Mouse (Mus musculus) forebrain, embryonic 10.5 days (tissue): ENCODE data around the gene Ndufb8. TPM values are rescaled to one million over a fixed set of nuclear protein-coding genes. Genes with fewer than 3 reads are reported as not detected.

Experiments
- DNase-seq: peaks from one replicate; pipeline ENCODE4 v3.0.0-alpha.2; 2017; ENCODE audit warnings: low spot score; ENCODE audit errors: extremely low spot score
- H3K27ac ChIP-seq: fragments of 300-500 bp; sonication (generic); 2 replicates; pipeline ENCODE4 v1.5.1; 2016; ENCODE audit warnings: mild to moderate bottlenecking
- H3K27me3 ChIP-seq: fragments of 300-500 bp; sonication (generic); 2 replicates; pipeline ENCODE4 v1.6.1; 2016; ENCODE audit warnings: mild to moderate bottlenecking; ENCODE audit not compliant: poor library complexity, severe bottlenecking
- H3K36me3 ChIP-seq: fragments of 300-500 bp; sonication (generic); replicated peaks from 2 replicates; pipeline ENCODE4 v1.6.1; 2016; ENCODE audit warnings: mild to moderate bottlenecking, moderate library complexity
- H3K4me1 ChIP-seq: fragments of 300-500 bp; sonication (generic); 2 replicates; pipeline ENCODE4 v1.6.1; 2016
- H3K4me3 ChIP-seq: fragments of 300-500 bp; sonication (generic); 2 replicates; pipeline ENCODE4 v1.5.1; 2016; ENCODE audit warnings: mild to moderate bottlenecking, moderate library complexity
- H3K9me3 ChIP-seq: fragments of 300-500 bp; sonication (generic); 2 replicates; pipeline ENCODE4 v1.6.1; 2016; ENCODE audit warnings: mild to moderate bottlenecking, moderate library complexity
- WGBS: fragments of 180-500 bp; shearing (Covaris S2); methylation state at CpG from one replicate; pipeline ENCODE4 v1.1.7; 2016; 5-methylcytosine and 5-hydroxymethylcytosine counted together
- polyA plus RNA-seq: library from polyadenylated mRNA; unstranded; fragments of >200 nt; fragmentation: Nextera tagmentation; extraction: Ambion mirVana; gene quantifications from 2 replicates; pipeline ENCODE4 v1.2.1, GENCODE M21; 2016

The Ndufb8 gene
- polyA plus RNA-seq, 1 experiment from 2014 or later, result 612 TPM

DNA sequence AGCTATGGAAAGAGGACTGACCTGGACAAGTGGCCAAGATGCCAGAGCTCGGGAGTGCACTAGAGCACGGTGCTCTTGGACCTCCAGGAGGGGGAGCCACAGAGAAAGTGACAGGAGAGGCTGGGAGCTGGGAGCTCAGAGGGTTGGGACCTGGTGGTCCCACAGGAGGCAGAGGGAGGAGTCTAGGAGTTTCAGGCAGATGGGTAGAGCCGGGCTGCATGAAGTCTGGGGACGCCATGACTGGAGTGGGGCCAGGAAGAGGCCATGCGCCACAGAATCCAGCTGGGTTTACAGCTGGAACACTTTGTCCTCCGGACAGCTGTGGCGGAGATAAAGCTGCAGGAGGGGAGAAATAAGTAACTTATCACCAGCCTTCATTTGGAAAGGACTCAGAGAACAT is 36.1 kb downstream of the Ndufb8 start:
- peaks cover 99% of the 10 kb centered on the region for H3K27me3 ChIP-seq
- peak; percentile 39 for DNase-seq
- 35% methylated on average over 7 of the region's 7 CpGs for WGBS

DNA sequence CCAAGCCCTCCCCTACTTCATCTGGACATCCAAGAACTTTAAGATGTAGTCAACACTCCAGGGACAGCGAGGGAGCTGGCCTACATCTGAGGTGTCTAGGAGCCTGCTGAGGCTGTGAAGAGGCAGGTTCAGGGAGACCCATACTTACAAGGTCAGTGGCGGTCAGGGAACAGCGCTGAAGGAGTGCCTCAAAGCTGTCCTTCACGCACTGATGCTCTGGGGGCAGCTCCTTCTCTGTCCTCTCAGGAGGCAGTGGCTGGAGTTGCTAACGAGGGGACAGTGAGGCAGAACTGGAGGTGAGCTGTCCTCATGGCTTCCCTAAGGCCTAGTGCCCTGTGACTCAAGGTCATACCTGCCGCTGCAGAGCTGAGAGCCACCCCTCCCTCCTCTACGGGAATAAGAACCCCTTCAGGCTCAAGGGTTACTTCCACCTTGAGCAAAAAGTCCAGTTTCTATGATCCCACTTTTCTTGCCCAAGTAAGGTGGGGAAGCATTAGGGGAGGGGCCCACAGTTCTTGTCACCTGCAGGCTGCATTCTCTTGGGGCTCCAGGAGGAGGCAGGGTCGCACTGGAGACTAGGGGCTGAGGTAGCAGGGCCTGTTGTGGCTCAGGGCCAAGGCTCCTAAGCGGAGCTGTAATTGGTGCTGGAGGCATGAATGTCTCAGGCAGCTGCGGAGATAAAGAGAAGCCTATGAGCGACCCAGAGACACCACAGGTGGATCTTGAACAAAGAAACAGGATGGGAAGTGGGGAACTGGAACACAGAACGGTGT is 37.1 kb downstream of the Ndufb8 start:
- WGBS, result 44% methylated on average over 12 of the region's 12 CpGs
- Histone ChIP-seq H3K27ac (peak overlapping the region; percentile 73), H3K36me3 (no peaks in the 10 kb centered on the region), H3K4me3 (no peak overlapping the region), H3K9me3 (no peaks in the 10 kb centered on the region), H3K4me1 (peaks cover 68% of the 10 kb centered on the region), H3K27me3 (peaks cover 99% of the 10 kb centered on the region)
- no peak for DNase-seq

More for the DNA sequence above, 36.1 kb downstream of the Ndufb8 start:
- Histone ChIP-seq H3K4me1 (peaks cover 59% of the 10 kb centered on the region), H3K4me3 (no peak overlapping the region), H3K27ac (peak overlapping the region; percentile 73; the same call in 1 of the 2 replicates), H3K9me3 (no peaks in the 10 kb centered on the region), H3K36me3 (no peaks in the 10 kb centered on the region)

DNA sequence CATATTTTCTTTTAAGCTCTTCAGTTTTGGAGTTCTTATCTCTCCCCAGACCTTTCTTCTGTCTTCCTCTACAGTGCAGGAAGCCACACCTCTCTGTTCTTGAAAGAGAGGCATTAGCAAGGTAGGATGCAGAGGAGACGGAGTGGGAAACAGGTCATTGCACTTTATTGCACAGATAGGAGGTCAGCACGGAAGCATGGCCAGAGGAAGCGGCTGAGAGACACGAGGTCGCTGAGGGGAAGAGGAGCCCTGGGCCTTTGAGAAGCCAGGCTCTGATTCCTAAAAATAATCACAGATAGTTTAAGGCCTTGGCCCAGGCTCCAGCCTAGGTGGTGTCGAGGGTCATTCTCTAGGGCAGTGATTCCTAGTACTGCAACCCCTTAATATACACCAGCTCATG is 39.5 kb downstream of the Ndufb8 start:
- Histone ChIP-seq H3K27ac (peak overlapping the region; percentile 79), H3K27me3 (peaks cover 100% of the 10 kb centered on the region), H3K4me3 (no peak overlapping the region), H3K4me1 (peaks cover 93% of the 10 kb centered on the region), H3K9me3 (no peaks in the 10 kb centered on the region), H3K36me3 (peaks cover 10% of the 10 kb centered on the region)
- WGBS, result 24% methylated on average over 6 of the region's 6 CpGs
- DNase-seq, result no peak

DNA sequence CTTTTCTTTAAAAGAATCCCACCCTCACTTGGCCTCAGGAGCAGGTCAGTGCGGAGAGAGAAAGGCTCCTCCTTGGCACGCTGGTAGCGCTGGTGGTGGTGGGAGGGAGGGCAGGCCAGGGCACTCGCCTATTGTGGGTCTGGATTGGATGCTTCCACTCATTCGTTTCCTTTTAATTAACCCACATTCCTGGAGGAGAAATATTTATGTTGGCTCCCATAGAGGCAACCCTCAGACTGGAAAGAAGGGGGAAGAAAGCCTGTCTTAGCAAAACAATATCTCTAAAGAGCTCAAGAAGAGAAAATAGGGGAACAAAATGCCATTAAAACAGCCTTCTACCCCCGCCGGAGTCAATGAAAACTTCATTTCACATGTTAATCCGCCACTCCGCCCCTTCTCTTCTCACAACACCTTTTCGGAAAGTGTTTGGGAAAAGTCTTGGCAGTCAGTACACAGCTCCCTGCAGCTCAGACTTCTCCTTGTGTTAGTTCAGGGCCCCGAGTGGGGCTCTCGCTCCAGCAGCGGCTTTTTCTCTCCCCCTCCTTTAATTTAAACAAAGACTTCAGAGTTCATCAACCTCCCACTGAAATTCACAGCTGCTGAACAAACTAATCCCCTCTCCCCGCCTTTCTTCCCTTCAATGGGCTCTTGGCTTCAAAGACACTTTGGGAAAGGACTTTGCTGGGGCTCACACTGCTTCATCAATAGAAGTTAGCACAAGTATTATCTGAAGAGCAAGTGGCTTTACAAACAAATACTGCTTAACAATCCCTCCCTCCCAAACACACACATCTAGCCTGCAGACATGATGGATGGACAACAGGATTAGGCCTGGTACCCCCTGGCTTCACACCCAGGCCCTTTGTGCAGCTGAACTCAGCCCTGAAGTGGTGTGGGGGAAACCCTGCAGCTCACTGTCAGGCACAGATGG is 40.5 kb downstream of the Ndufb8 start:
- H3K27me3 ChIP-seq, result peaks cover 100% of the 10 kb centered on the region
- WGBS, result 2% methylated on average over 14 of the region's 14 CpGs
- peaks cover 10% of the 10 kb centered on the region for H3K36me3 ChIP-seq
- H3K4me1 ChIP-seq, result peaks cover 98% of the 10 kb centered on the region
- H3K9me3 ChIP-seq, result no peaks in the 10 kb centered on the region
- H3K4me3 ChIP-seq, result peak overlapping the region; percentile 63
- peak overlapping the region; percentile 88 for H3K27ac ChIP-seq
- DNase-seq, result peak; percentile 86

DNA sequence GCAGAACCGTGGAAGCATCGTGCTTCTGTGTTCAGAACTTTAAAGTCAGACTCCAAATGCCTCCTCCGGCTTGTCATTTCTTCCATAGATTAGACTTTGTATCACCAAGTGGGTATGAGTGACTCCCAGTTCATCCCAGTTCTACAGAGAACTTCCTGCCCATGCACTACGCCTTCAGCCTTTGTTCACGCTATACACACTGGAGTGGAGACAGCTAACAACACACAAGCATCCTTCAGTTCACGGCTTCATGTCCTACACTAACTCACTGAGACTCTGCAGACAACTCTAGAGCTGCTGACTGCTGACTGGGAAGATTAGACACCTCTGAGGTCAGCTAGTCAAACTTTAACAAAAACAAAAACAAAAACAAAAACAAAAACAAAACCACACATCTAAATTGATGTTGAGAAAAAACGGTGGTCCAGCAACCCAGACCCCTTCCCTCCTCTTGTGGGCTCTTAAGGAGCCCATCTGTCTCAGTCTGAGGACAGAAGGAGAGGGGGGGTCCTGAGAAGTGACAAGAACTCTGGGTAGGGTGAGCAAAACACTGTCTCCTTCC is 41.2 kb downstream of the Ndufb8 start:
- H3K9me3 ChIP-seq, result no peaks in the 10 kb centered on the region
- peak overlapping the region; percentile 63 for H3K4me3 ChIP-seq
- H3K27me3 ChIP-seq, result peaks cover 100% of the 10 kb centered on the region
- DNase-seq, result no peak
- peak overlapping the region; percentile 88 for H3K27ac ChIP-seq
- H3K4me1 ChIP-seq, result peaks cover 100% of the 10 kb centered on the region
- WGBS, result 10% methylated on average over 7 of the region's 7 CpGs
- peaks cover 10% of the 10 kb centered on the region for H3K36me3 ChIP-seq

DNA sequence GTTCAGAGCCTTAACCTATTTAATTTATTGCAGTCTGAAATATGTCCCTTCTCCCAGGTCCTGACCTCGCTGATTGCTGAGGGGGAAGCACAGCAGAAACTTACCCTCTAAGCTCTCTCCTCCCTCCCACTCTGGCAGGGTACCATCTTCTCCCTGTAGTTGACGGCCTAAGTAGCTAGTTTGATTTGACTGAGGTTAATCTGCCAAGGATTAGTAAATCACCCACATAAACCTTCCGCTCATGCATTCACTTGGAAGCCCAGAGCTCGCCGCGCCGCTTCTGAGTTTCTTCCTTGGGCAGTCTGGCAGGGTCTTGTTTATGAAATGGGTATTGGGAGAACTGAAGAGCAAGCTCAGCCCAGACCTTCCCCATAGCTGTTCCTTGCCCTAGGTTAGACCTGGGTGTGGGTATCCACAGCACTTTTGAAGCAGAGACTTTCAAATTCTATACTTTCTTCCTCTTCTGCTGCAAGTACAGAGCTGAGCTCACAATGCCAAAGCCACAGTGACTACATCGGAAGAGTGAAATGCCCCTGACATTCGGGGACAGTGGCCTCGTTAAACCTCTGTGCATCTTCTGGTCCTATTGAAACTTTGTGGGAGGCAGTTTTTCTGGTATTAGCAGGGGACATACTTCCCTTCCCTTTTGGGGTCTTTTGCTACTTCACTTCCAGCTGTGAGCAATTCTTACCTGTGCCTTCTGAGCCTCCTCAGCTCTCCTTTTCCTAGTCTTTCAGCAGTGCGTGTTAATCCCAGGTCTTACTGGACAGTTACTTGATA is 42.0 kb downstream of the Ndufb8 start:
- no peak for DNase-seq
- Histone ChIP-seq H3K9me3 (no peaks in the 10 kb centered on the region), H3K36me3 (peaks cover 10% of the 10 kb centered on the region), H3K27me3 (peaks cover 100% of the 10 kb centered on the region), H3K4me3 (peak overlapping the region; percentile 63), H3K27ac (peak overlapping the region; percentile 88), H3K4me1 (peaks cover 97% of the 10 kb centered on the region)
- 3% methylated on average over 11 of the region's 11 CpGs for WGBS

DNA sequence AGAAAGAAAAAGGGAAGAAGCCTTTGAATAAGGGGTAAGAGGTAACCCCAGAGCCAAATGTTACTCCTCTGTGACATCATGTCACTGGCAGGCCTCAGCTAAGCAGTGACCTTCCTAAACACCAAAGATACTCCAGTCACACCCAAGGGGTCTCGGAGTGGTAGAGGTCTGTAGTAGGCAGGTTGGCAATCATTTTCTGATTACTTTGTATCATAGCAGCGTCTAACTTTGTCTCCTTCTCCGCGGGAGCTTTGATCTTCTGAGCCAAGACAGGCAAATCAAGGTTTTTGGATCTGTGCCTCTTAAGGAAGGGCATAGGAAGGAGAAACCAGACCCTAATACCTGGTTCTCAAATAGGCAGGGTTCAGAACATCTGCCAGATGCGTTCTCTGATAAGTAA is 42.6 kb downstream of the Ndufb8 start:
- DNase-seq, result no peak
- H3K36me3 ChIP-seq, result peaks cover 10% of the 10 kb centered on the region
- 16% methylated on average over 5 of the region's 5 CpGs for WGBS
- peak overlapping the region; percentile 88 for H3K27ac ChIP-seq
- peaks cover 100% of the 10 kb centered on the region for H3K27me3 ChIP-seq
- peak overlapping the region; percentile 63 for H3K4me3 ChIP-seq
- H3K9me3 ChIP-seq, result no peaks in the 10 kb centered on the region
- H3K4me1 ChIP-seq, result peaks cover 90% of the 10 kb centered on the region

DNA sequence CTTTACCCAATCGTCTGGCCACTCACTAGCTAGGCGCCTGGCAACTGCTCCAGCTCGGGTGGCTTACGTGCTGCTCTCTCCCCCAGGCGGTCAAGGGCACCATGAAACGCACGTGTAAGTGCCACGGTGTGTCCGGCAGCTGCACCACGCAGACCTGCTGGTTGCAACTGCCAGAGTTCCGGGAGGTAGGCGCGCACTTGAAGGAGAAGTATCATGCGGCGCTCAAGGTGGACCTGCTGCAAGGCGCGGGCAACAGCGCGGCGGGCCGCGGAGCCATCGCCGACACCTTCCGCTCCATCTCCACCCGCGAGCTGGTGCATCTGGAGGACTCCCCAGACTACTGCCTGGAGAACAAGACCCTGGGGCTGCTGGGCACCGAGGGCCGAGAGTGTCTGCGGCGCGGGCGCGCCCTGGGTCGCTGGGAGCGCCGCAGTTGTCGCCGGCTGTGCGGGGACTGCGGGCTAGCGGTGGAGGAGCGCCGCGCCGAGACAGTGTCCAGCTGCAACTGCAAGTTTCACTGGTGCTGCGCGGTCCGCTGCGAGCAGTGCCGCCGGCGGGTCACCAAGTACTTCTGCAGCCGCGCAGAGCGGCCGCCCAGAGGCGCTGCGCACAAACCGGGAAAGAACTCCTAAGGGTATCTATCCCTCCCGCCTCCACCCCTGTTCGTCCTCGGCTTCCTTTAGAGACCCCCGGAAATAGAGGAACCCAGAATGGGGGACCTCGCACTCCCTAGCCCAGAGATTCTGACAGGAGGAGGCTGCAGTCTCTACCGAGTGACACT is 43.6 kb downstream of the Ndufb8 start:
- Histone ChIP-seq H3K27ac (peak overlapping the region; percentile 88), H3K4me1 (peaks cover 80% of the 10 kb centered on the region), H3K9me3 (no peaks in the 10 kb centered on the region), H3K27me3 (peaks cover 100% of the 10 kb centered on the region), H3K4me3 (peak overlapping the region; percentile 63), H3K36me3 (peaks cover 10% of the 10 kb centered on the region)
- no peak for DNase-seq
- WGBS, result under 1% methylated on average over 66 of the region's 66 CpGs

DNA sequence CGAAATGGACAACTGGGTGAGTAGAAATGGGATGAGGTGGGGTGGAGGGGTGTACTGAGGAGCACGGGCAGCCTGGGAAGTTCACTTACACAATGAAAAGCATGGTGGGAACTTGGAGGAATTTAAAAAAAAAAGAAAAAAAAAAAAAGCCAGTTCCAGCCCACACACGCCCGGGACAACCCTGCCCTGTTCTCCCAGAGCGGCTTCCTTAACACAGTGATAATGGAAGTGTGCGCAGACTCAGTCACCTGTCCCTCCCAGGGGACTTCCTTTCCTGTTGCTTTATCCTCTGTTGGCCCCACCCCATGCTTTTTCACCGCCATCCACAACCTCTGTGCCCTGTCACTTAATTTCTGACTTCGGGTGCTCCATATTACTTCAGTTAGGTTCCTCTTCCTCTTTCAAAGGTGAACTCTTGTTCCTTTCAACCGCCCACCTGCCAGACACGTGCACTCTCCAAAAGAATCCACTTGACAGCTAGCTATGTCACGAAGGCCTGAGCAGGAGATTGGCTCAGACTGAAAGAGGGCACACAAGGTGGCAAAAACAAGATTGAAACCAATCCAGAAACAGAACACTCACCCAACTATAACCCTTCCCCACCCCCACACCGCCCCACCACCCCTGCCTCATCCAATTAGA is 44.6 kb downstream of the Ndufb8 start:
- peaks cover 10% of the 10 kb centered on the region for H3K36me3 ChIP-seq
- peaks cover 77% of the 10 kb centered on the region for H3K4me1 ChIP-seq
- peak overlapping the region; percentile 88 for H3K27ac ChIP-seq
- DNase-seq, result no peak
- 7% methylated on average over 12 of the region's 12 CpGs for WGBS
- no peaks in the 10 kb centered on the region for H3K9me3 ChIP-seq
- peak overlapping the region; percentile 63 for H3K4me3 ChIP-seq
- peaks cover 100% of the 10 kb centered on the region for H3K27me3 ChIP-seq

DNA sequence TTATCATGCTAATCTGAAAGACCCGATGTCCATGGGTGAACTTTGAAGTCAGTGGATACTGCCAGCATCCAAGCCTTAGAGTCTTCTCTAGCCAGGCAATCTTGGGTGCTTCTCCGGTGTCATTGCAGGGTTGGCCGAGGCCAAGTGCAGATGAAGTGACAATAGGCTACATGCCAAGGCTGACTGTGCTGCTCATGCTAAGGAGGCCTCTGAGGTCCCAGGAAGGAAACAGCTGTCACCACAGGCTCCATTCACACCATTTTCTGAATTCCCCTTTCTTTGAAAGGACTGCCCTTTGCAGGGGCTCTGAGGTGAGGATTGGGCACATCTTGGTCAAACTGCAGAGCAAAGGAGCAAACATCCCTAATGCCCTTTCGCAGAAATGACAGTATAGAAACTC is 52.5 kb downstream of the Ndufb8 start:
- peaks cover 65% of the 10 kb centered on the region for H3K4me1 ChIP-seq
- H3K27ac ChIP-seq, result no peak overlapping the region
- no peak for DNase-seq
- H3K9me3 ChIP-seq, result no peaks in the 10 kb centered on the region
- H3K27me3 ChIP-seq, result peaks cover 100% of the 10 kb centered on the region
- WGBS, result 86% methylated on average over 4 of the region's 4 CpGs
- H3K36me3 ChIP-seq, result peaks cover 22% of the 10 kb centered on the region
- H3K4me3 ChIP-seq, result no peak overlapping the region

DNA sequence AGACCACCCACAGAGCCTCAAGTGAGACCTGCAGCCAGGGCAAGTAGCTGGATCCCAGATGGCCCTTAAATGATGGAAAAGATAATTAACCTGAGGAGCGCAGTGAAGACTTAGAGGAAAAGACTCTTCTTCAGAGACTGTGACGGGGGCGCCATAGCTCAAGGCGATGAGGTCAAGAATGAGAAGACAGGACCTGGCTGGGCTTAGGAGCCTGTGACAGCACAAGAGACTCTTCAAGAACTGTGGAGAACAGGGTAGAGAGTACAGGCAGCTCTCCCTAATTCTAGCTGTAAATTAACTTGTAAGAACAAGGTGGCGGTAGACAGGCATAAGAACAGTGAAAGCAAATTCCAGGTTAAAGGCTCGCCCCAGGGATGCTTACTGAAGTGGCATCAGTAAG is 53.3 kb downstream of the Ndufb8 start:
- DNase-seq, result no peak
- peaks cover 22% of the 10 kb centered on the region for H3K36me3 ChIP-seq
- H3K9me3 ChIP-seq, result no peaks in the 10 kb centered on the region
- peaks cover 100% of the 10 kb centered on the region for H3K27me3 ChIP-seq
- 83% methylated on average over 6 of the region's 6 CpGs for WGBS
- H3K27ac ChIP-seq, result no peak overlapping the region
- peaks cover 73% of the 10 kb centered on the region for H3K4me1 ChIP-seq
- H3K4me3 ChIP-seq, result no peak overlapping the region; the same call in 1 of the 2 replicates
